Mouse (Mus musculus) liver, postnatal 0 days (tissue): ENCODE measurements around the gene Lrrc37a.

ENCODE experiments used
- CTCF ChIP-seq: sonication (generic); IDR thresholded peaks from 2 replicates; pipeline ENCODE4 v1.5.1; 2016; ENCODE audit warnings: antibody characterized with exemption, low read depth
- EP300 ChIP-seq: IDR thresholded peaks from 2 replicates; pipeline ENCODE4 v1.6.1; 2016; ENCODE audit warnings: antibody characterized with exemption, low read depth, mild to moderate bottlenecking

- TF ChIP-seq CTCF (peak; percentile 79), EP300 (no peak)
Observed at GRCm38 (mm10) chr11:103402198-103402597, 102.2 kb downstream of the Lrrc37a start.
